ENCODE assay signal across 10 mouse cellular contexts in genomic region chr8:80807807-80808505, GRCm38 (mm10).
DNase-seq lines count a peak whose midpoint lies in the region; ATAC-seq and TF ChIP-seq lines count a peak whose summit lies in the region.
"Had no signal": no experiment of that assay in that cellular context is flagged by ENCODE, and none has a peak within 500 bp of the region (broad histone marks: within the 10 kb centered on the region; RNA-seq: fewer than 3 reads in every experiment).

No protein-coding gene starts in this region.

- H3K4me1 ChIP-seq in forebrain, postnatal 0 days (ENCODE audit: insufficient read depth) = peaks cover 15% of the 10 kb centered on the region
- peaks cover 24% of the 10 kb centered on the region for H3K4me1 ChIP-seq in midbrain, embryonic 10.5 days

- no peak overlapping the region for H3K9ac ChIP-seq in forebrain, postnatal 0 days

- peak; percentile 61 for ATAC-seq in forebrain, postnatal 0 days
- ATAC-seq in megakaryocyte-erythroid progenitor cell, adult 5-6 weeks (replicated peaks; ENCODE audit: low FRiP score, low TSS enrichment, poor library complexity, severe bottlenecking) = no peak

- H3K4me3 ChIP-seq in forebrain, postnatal 0 days (ENCODE audit: low read depth, low read length) = no peak overlapping the region
- no peak overlapping the region for H3K4me3 ChIP-seq in midbrain, embryonic 10.5 days
- H3K4me3 ChIP-seq: megakaryocyte, embryonic 14.5 days had no signal

- H3K27me3 ChIP-seq in forebrain, postnatal 0 days (ENCODE audit: insufficient read depth, low read length) = no peaks in the 10 kb centered on the region
- no peaks in the 10 kb centered on the region for H3K27me3 ChIP-seq in midbrain, embryonic 10.5 days (ENCODE audit: low read depth, poor library complexity, severe bottlenecking)

- no peak overlapping the region for H3K27ac ChIP-seq in forebrain, postnatal 0 days (ENCODE audit: low read depth, low read length)
- peak overlapping the region; percentile 55 for H3K27ac ChIP-seq in midbrain, embryonic 10.5 days (replicated peaks)

- no peak for TF ChIP-seq CTCF in forebrain, postnatal 0 days (IDR thresholded peaks at IDR 0.05; ENCODE audit: low read depth)

- WGBS in forebrain, postnatal 0 days = 18% methylated on average over 13 of the region's 13 CpGs
- 69% methylated on average over 13 of the region's 13 CpGs for WGBS in midbrain, embryonic 10.5 days

- H3K4me2 ChIP-seq in forebrain, postnatal 0 days (ENCODE audit: low read depth) = 0 out of 2 replicates have a peak overlapping the region, but pooled peaks have one; percentile 1

- H3K36me3 ChIP-seq in forebrain, postnatal 0 days (ENCODE audit: insufficient read depth) = no peaks in the 10 kb centered on the region
- H3K36me3 ChIP-seq in midbrain, embryonic 10.5 days = no peaks in the 10 kb centered on the region

- peak; percentile 94 for DNase-seq in heart, adult 11 months
- DNase-seq in heart, postnatal 4 days = no peak
- DNase-seq in brain, adult 2 months (ENCODE audit: low read depth, low spot score) = peak; percentile 56
- peak; percentile 31 for DNase-seq in forebrain, postnatal 0 days
- DNase-seq in midbrain, embryonic 10.5 days (ENCODE audit: low spot score) = no peak
- DNase-seq in frontal cortex, adult 2 months (ENCODE audit: extremely low spot score in 1 of 2, low spot score in 1 of 2) = no peak
- DNase-seq in cerebellum, postnatal 4 days (ENCODE audit: low spot score in 2 of 2) = no peak
- DNase-seq: adrenal gland, adult 2 months had no signal

- no peaks in the 10 kb centered on the region for H3K9me3 ChIP-seq in forebrain, postnatal 0 days (ENCODE audit: low read length)
- H3K9me3 ChIP-seq in midbrain, embryonic 10.5 days (replicated peaks) = no peaks in the 10 kb centered on the region
- H3K9me3 ChIP-seq: megakaryocyte, embryonic 14.5 days had no signal

Comparison
In these comparisons a context has a peak if more than half of its experiments do, and no peak if none do; other contexts are left out.
1. DNase-seq: peak in heart, adult 11 months (single experiment), brain, adult 2 months (single experiment) and forebrain, postnatal 0 days (single experiment); none in heart, postnatal 4 days (single experiment), midbrain, embryonic 10.5 days (single experiment), frontal cortex, adult 2 months (0 of 2) and cerebellum, postnatal 4 days (0 of 2).